Mouse (Mus musculus): ENCODE data around the gene Gpc6. TPM values are rescaled to one million over a fixed set of nuclear protein-coding genes. Genes with fewer than 3 reads are reported as not detected.

Gpc6 gene
- total and polyA plus RNA-seq, 3 experiments: not detected

GRCm38 (mm10) chr14:117700670-117701280, 775.7 kb downstream of the Gpc6 start:
- no peak overlapping the region for H3K9ac ChIP-seq (ENCODE audit: insufficient read depth, low read depth)
- no peaks in the 10 kb centered on the region for H3K4me1 ChIP-seq (ENCODE audit: control insufficient read depth in 1 of 2, insufficient read depth in 2 of 2)
- no peak overlapping the region for H3K27ac ChIP-seq (ENCODE audit: insufficient read depth, low read depth)
- no peak overlapping the region for H3K4me2 ChIP-seq (ENCODE audit: insufficient read depth, low read depth, poor library complexity, severe bottlenecking)
- H3K27me3 ChIP-seq (replicated peaks): no peaks in the 10 kb centered on the region
- TF ChIP-seq JUN (IDR thresholded peaks at IDR 0.05; ENCODE audit: insufficient read depth, low read depth, low read length): no peak
- no peak for TF ChIP-seq GABPA (IDR thresholded peaks at IDR 0.05; ENCODE audit: insufficient replicate concordance, low read depth, low read length)
- no peak for TF ChIP-seq USF1 (IDR thresholded peaks at IDR 0.05; ENCODE audit: low read depth, low read length)
- TF ChIP-seq EP300 (IDR thresholded peaks at IDR 0.05; ENCODE audit: low read length): no peak
- TF ChIP-seq RCOR1 (conservative IDR thresholded peaks at IDR 0.05; ENCODE audit: low read depth, low read length): no peak
- TF ChIP-seq SMC3 (IDR thresholded peaks at IDR 0.05; ENCODE audit: low read depth, low read length): no peak
- no peak for TF ChIP-seq ELF1 (IDR thresholded peaks at IDR 0.05; ENCODE audit: low read depth, low read length)
- no peak for TF ChIP-seq NRF1 (IDR thresholded peaks at IDR 0.05; ENCODE audit: low read depth, low read length)
- TF ChIP-seq CTCF (conservative IDR thresholded peaks at IDR 0.05 in 1 of 2, IDR thresholded peaks at IDR 0.05 in 1 of 2; ENCODE audit: low read depth in 2 of 2, low read length in 2 of 2): no peak
- no peaks in the 10 kb centered on the region for H3K79me2 ChIP-seq (replicated peaks; ENCODE audit: control insufficient read depth, extremely low read depth, insufficient read depth, poor library complexity, severe bottlenecking)
- no peaks in the 10 kb centered on the region for H3K9me3 ChIP-seq (replicated peaks; ENCODE audit: low read length)
- no peak for DNase-seq (ENCODE audit: extremely low read depth)
- in situ Hi-C loops (cut with MboI; ENCODE audit: low pct_ligation_motif_present, low pct_unique_long_range_greater_than_20kb, low sequenced_read_pairs): no loop called here
- H3K4me3 ChIP-seq (replicated peaks in 1 of 3; ENCODE audit: low read depth in 2 of 3, low read length in 2 of 3, poor library complexity in 1 of 3): no peak overlapping the region
- H3K36me3 ChIP-seq (replicated peaks in 1 of 2; ENCODE audit: control insufficient read depth in 1 of 2, insufficient read depth in 1 of 2, low read length in 1 of 2): no peaks in the 10 kb centered on the region
- dilution Hi-C loops (cut with MboI; ENCODE audit: extremely low pct_ligation_motif_present, extremely low pct_unique_long_range_greater_than_20kb, low sequenced_read_pairs): no loop called here

- no peak for DNase-seq (ENCODE audit: extremely low read depth)
- H3K27me3 ChIP-seq (replicated peaks): no peaks in the 10 kb centered on the region
- in situ Hi-C loops (cut with MboI; ENCODE audit: low pct_ligation_motif_present, low pct_unique_long_range_greater_than_20kb, low sequenced_read_pairs): no loop called here
- no peaks in the 10 kb centered on the region for H3K4me1 ChIP-seq (ENCODE audit: control insufficient read depth in 1 of 2, insufficient read depth in 2 of 2)
- TF ChIP-seq TBP (conservative IDR thresholded peaks at IDR 0.05; ENCODE audit: low read depth, low read length): no peak
- no peak for TF ChIP-seq KAT2A (IDR thresholded peaks at IDR 0.05; ENCODE audit: insufficient replicate concordance, low read length)
- no peak for TF ChIP-seq CHD1 (IDR thresholded peaks at IDR 0.05; ENCODE audit: low read depth, low read length)
- no peak for TF ChIP-seq JUND (conservative IDR thresholded peaks at IDR 0.05; ENCODE audit: low read depth, low read length)
- TF ChIP-seq CTCF (conservative IDR thresholded peaks at IDR 0.05 in 1 of 2, IDR thresholded peaks at IDR 0.05 in 1 of 2; ENCODE audit: low read depth in 2 of 2, low read length in 2 of 2): no peak
- TF ChIP-seq POLR2AphosphoS2 (IDR thresholded peaks at IDR 0.05; ENCODE audit: low read depth, low read length): no peak
- no peak for TF ChIP-seq EP300 (IDR thresholded peaks at IDR 0.05; ENCODE audit: low read length)
- TF ChIP-seq MXI1 (IDR thresholded peaks at IDR 0.05; ENCODE audit: low read depth, low read length): no peak
- no peak for TF ChIP-seq MEF2A (IDR thresholded peaks at IDR 0.05; ENCODE audit: borderline replicate concordance, low read depth, low read length)
- TF ChIP-seq NRF1 (IDR thresholded peaks at IDR 0.05; ENCODE audit: low read depth, low read length): no peak
- no peaks in the 10 kb centered on the region for H3K36me3 ChIP-seq (replicated peaks in 1 of 2; ENCODE audit: control insufficient read depth in 1 of 2, insufficient read depth in 1 of 2, low read length in 1 of 2)
- H3K79me2 ChIP-seq (replicated peaks; ENCODE audit: control insufficient read depth, extremely low read depth, insufficient read depth, poor library complexity, severe bottlenecking): no peaks in the 10 kb centered on the region
- H3K4me2 ChIP-seq (ENCODE audit: insufficient read depth, low read depth, poor library complexity, severe bottlenecking): no peak overlapping the region
- no peak overlapping the region for H3K9ac ChIP-seq (ENCODE audit: insufficient read depth, low read depth)
- H3K9me3 ChIP-seq (replicated peaks; ENCODE audit: low read length): no peaks in the 10 kb centered on the region
- dilution Hi-C loops (cut with MboI; ENCODE audit: extremely low pct_ligation_motif_present, extremely low pct_unique_long_range_greater_than_20kb, low sequenced_read_pairs): no loop called here
- no peak overlapping the region for H3K27ac ChIP-seq (ENCODE audit: insufficient read depth, low read depth)
- no peak overlapping the region for H3K4me3 ChIP-seq (replicated peaks in 1 of 3; ENCODE audit: low read depth in 2 of 3, low read length in 2 of 3, poor library complexity in 1 of 3)
Observed at GRCm38 (mm10) chr14:117708817-117709216, 783.7 kb downstream of the Gpc6 start.

All from CH12.LX (cell line).